Mouse (Mus musculus): ENCODE measurements around the gene Gsto2.

- TF ChIP-seq TCF3 (IDR thresholded peaks at IDR 0.05; ENCODE audit: insufficient read length, low read depth) = no peak
- TF ChIP-seq TCF12 (IDR thresholded peaks at IDR 0.05; ENCODE audit: insufficient read depth, poor library complexity, severe bottlenecking) = no peak
- TF ChIP-seq SRF (IDR thresholded peaks at IDR 0.05; ENCODE audit: control insufficient read depth, insufficient read length, low read depth) = no peak
- no peak for TF ChIP-seq POLR2A (IDR thresholded peaks at IDR 0.05; ENCODE audit: insufficient read length, low read depth)
- no peak for TF ChIP-seq MAX (IDR thresholded peaks at IDR 0.05; ENCODE audit: low read depth)
- no peak for TF ChIP-seq POLR2AphosphoS2 (IDR thresholded peaks at IDR 0.05; ENCODE audit: insufficient read length, low read depth)
- TF ChIP-seq USF1 (IDR thresholded peaks at IDR 0.05; ENCODE audit: low read depth) = no peak
- TF ChIP-seq MYOD1 (IDR thresholded peaks at IDR 0.05; ENCODE audit: control insufficient read depth in 1 of 3, insufficient read length in 2 of 3, low read depth in 2 of 3) = no peak
- no peak for TF ChIP-seq REST (IDR thresholded peaks at IDR 0.05; ENCODE audit: insufficient read depth, insufficient read length)
- no peak for TF ChIP-seq E2F4 (IDR thresholded peaks at IDR 0.05; ENCODE audit: insufficient read depth)
- TF ChIP-seq MYOG (IDR thresholded peaks at IDR 0.05; ENCODE audit: control insufficient read depth in 1 of 3, insufficient read depth in 1 of 3, insufficient read length in 2 of 3, low read depth in 2 of 3) = no peak
- no peak for TF ChIP-seq CEBPB (IDR thresholded peaks at IDR 0.05; ENCODE audit: insufficient read depth, poor library complexity, severe bottlenecking)
These were observed 613 bp upstream of the Gsto2 start for GRCm38 (mm10) chr19:47864721-47865120.

Data from myocyte (in vitro differentiated cells).